Mouse (Mus musculus) yolk sac, embryonic 10.5 days (tissue): ENCODE results near the gene Cog1.
"Not testable (repeated sequence)": the region's sequence is repeated elsewhere in the genome, so short reads cannot be mapped to it uniquely, and the experiment has no call there.

ENCODE experiments used
- DNase-seq: peaks from one replicate; pipeline ENCODE4 v3.0.0-alpha.2; 2017; ENCODE audit warnings: low spot score

Gene Cog1

GRCm38 (mm10) chr11:113631862-113632261 is 17.1 kb upstream of the Cog1 start:
- DNase-seq: peak; percentile 34

GRCm38 (mm10) chr11:113632303-113632702 is 16.7 kb upstream of the Cog1 start:
- DNase-seq: peak; percentile 40

- DNase-seq: no peak
Measured at GRCm38 (mm10) chr11:113633398-113633797, 15.6 kb upstream of the Cog1 start.

- no peak for DNase-seq
Measured at GRCm38 (mm10) chr11:113634699-113635121, 14.3 kb upstream of the Cog1 start.

- no peak for DNase-seq
Measured at GRCm38 (mm10) chr11:113638680-113639079, 10.3 kb upstream of the Cog1 start.

GRCm38 (mm10) chr11:113645181-113645580 is 3.8 kb upstream of the Cog1 start:
- DNase-seq: no peak

- peak; percentile 75 for DNase-seq
Measured at GRCm38 (mm10) chr11:113648152-113648551, 817 bp upstream of the Cog1 start.

GRCm38 (mm10) chr11:113649353-113650210 is 613 bp downstream of the Cog1 start, which contains the start of gene Slc39a11:
TSS of gene Slc39a11 (minus strand) at chr11:113650079.
- DNase-seq: peak; percentile 82

- DNase-seq: peak; percentile 60
Measured at GRCm38 (mm10) chr11:113651206-113651906, 2.4 kb downstream of the Cog1 start.

GRCm38 (mm10) chr11:113651907-113652273 is 2.9 kb downstream of the Cog1 start:
- DNase-seq: no peak

- no peak for DNase-seq
Measured at GRCm38 (mm10) chr11:113652516-113652915, 3.5 kb downstream of the Cog1 start.

- DNase-seq: no peak
Measured at GRCm38 (mm10) chr11:113654105-113654504, 5.1 kb downstream of the Cog1 start.

- no peak for DNase-seq
Measured at GRCm38 (mm10) chr11:113654561-113655270, 5.7 kb downstream of the Cog1 start.

GRCm38 (mm10) chr11:113656511-113656932 is 7.6 kb downstream of the Cog1 start:
- DNase-seq: no peak

GRCm38 (mm10) chr11:113657221-113657620 is 8.3 kb downstream of the Cog1 start:
- no peak for DNase-seq

- DNase-seq: no peak
Measured at GRCm38 (mm10) chr11:113658319-113658718, 9.3 kb downstream of the Cog1 start.

GRCm38 (mm10) chr11:113658763-113659162 is 9.8 kb downstream of the Cog1 start:
- DNase-seq: no peak

- DNase-seq: not testable (repeated sequence)
Measured at GRCm38 (mm10) chr11:113660213-113660612, 11.2 kb downstream of the Cog1 start.

- no peak for DNase-seq
Measured at GRCm38 (mm10) chr11:113660940-113661339, 12.0 kb downstream of the Cog1 start.

- no peak for DNase-seq
Measured at GRCm38 (mm10) chr11:113661835-113662351, 12.9 kb downstream of the Cog1 start.

GRCm38 (mm10) chr11:113664279-113664678 is 15.3 kb downstream of the Cog1 start:
- DNase-seq: no peak

GRCm38 (mm10) chr11:113666205-113666604 is 17.2 kb downstream of the Cog1 start:
- no peak for DNase-seq
